Mouse (Mus musculus) G1E-ER4 (cell line): ENCODE data around the gene Reln. TPM values are rescaled to one million over a fixed set of nuclear protein-coding genes. Genes with fewer than 3 reads are reported as not detected.

Source experiments
- GATA1 ChIP-seq: IDR thresholded peaks from one replicate; pipeline ENCODE4 v1.8.0; 2012; ENCODE audit warnings: low read length, inconsistent platforms
- polyA plus RNA-seq: library from polyadenylated mRNA; stranded (reverse); fragments of >175 nt; gene quantifications from 2 replicates; pipeline ENCODE4 v1.2.3, GENCODE M21; 2012

Reln gene
- polyA plus RNA-seq, 1 experiment: 0.05 TPM

GRCm38 (mm10) chr5:22195352-22195941 lies 149.1 kb downstream of the Reln start:
- TF ChIP-seq GATA1: no peak

DNA sequence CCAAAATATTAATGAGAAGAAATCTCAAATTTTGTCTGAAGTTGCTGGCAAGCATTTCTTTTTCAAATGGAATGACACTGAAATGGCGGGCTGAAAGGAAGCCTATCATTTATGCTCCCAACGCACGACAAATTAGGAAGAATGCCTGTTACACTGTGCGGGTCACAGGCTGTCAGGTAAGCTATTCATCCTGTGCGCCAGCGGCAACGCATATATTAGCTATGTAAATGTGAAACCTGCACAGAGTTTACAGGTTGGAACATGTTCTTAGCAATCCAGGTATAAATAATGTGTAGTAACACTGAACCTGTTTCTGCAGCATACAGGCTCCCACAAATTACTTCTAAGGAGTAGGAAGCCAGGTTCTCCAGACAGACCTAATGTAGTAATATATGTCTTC lies 152.7 kb downstream of the Reln start:
- no peak for TF ChIP-seq GATA1

DNA sequence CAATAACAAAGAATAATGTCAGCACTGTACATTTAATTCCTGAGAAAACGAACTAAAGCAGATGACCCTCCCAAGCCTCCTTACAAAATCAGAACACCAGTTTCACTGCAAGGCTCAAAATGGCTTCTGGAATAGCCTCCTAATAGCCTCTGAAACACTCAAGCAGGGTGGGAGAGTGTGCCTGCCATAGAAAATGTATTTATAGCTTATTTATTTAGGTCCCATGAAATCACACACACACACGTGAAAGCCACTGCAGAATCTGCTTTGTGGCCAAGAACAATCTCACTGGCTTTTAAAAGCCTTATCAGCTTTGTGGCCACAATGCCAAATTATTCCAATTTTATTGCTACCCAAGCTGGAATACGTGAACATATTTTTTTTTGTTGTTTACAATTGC lies 154.2 kb downstream of the Reln start:
- no peak for TF ChIP-seq GATA1

DNA sequence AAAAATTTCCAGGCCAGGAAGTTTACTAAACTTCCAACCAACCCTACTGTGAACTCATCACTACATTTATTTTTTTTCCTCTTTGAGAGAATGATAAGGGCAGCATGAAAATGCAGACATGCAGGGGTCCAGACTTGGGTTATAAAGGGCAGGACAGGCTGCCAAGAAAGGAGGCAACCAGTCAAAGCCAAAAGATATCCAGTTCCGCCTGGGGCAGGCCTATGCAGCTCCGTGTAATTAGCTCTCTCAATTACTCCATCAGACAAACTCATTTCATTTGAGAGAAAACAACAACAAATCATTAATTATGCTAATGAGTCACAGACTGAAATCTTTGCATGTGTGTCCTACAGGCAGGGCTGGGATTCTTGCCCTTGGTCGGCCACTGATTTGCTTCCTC lies 156.9 kb downstream of the Reln start:
- no peak for TF ChIP-seq GATA1

DNA sequence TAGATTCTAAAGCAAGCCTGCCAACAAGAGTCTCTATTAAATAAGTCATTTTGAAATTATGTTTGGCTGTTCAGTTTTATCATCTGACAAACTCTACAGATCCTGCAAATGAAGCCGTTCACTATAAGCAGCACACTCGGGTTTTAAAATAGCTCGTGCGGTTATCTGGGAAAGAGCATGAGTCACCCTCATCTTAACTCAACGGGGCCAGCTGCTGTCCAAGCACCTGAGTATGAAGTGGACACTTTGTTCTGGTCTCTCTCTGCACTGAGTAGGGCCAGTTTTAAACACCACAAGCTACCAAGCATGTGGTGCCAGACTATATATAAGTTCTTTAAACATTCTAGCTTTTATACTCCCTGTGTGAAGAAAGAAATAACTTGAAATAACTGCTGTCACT lies 168.0 kb downstream of the Reln start:
- no peak for TF ChIP-seq GATA1

- no peak for TF ChIP-seq GATA1
Observed at GRCm38 (mm10) chr5:22171336-22171735, 173.2 kb downstream of the Reln start.

- TF ChIP-seq GATA1: no peak
Observed at GRCm38 (mm10) chr5:22164060-22164934, 180.2 kb downstream of the Reln start.

GRCm38 (mm10) chr5:22160935-22161334 lies 183.6 kb downstream of the Reln start:
- TF ChIP-seq GATA1: no peak

DNA sequence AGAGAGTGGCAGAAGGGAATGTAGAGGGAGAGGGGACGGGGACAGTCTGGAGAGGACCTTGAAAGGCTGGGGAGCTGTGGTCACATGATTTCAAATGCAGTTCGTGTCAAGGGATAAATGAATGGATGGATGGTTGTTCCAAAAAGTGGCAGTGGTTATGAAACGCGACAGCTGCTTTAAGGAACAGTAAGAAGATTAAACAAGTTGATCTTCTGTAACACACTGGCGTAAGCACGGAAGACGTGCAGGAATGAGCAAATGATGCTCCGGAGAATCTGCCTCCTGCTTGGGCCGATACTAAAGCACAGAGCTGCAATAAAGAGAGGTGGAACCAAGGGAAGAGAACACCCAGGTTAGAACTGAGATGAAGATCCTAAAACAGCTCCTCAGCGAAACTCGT lies 185.7 kb downstream of the Reln start:
- no peak for TF ChIP-seq GATA1

- TF ChIP-seq GATA1: no peak
Observed at GRCm38 (mm10) chr5:22153601-22154000, 190.9 kb downstream of the Reln start.

DNA sequence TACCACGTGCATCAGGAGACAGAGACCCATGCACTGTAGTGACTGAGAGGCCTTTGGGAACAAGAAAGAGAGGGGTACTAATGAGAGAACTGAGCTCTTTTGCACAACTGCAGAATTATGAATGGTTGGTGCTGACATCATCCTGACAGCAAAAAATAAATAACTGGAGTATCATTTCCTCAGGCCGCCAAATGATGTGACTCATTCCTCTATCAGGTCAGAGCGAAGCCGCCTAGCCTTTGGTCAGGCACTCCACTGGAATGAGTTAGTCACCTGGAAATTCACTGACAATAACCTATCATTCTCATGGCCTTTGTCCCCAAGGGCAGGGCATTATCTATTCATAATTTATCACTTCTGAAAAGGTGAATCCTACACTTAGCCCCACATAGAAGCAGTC lies 202.7 kb downstream of the Reln start:
- no peak for TF ChIP-seq GATA1

DNA sequence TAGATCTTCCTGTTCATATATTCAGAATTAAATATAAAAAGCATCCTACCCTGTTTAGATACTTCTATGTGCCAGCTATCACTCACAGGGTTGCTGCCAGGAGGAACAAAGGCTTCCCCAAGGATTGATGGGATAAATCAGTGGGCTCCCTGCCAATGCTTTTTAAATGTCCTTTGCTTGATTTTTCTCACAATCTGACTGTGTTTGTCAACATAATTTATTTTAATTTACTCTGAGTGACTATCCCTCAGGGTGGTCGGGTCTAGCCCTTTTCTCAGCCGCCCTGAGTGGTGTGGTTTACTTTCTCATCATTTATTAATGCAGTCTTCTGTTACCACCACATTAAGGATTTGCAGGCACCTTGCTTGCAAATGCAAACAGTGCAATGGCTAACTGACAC lies 205.5 kb downstream of the Reln start:
- TF ChIP-seq GATA1: no peak

GRCm38 (mm10) chr5:22134402-22134801 lies 210.1 kb downstream of the Reln start:
- no peak for TF ChIP-seq GATA1

- no peak for TF ChIP-seq GATA1
Observed at GRCm38 (mm10) chr5:22131730-22132522, 212.6 kb downstream of the Reln start.

- TF ChIP-seq GATA1: no peak
Observed at GRCm38 (mm10) chr5:22127583-22127982, 216.9 kb downstream of the Reln start.

GRCm38 (mm10) chr5:22119296-22119695 lies 225.2 kb downstream of the Reln start:
- no peak for TF ChIP-seq GATA1
